ENCODE assay signal across 24 mouse cellular contexts in the genomic region with DNA sequence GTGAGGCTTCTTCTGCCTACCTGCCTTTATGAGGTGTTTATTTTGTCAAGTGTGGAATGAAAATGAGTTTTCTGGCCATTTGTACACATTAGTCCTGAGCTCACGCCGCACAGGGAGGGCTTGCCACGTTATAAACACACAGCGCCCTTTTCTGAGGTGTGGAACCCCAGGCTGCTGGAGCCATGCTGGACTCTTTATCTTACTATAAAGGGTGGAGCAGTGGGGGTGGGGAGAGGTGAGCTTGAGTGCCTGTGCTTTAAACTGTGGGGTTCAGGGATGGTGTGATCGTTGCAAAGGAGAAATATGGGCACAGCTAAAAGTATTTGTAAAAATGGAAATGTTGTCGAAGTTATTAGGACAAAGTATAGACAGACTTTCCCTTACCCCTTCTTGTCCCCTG. TPM values are rescaled to one million over a fixed set of nuclear protein-coding genes. Genes with fewer than 3 reads are reported as not detected.
DNase-seq lines count a peak whose midpoint lies in the region; ATAC-seq lines count a peak whose summit lies in the region.
"Had no signal": no experiment of that assay in that cellular context is flagged by ENCODE, and none has a peak within 500 bp of the region (broad histone marks: within the 10 kb centered on the region; RNA-seq: fewer than 3 reads in every experiment).

No protein-coding gene starts in this region.

- ATAC-seq in forebrain, embryonic 11.5 days (replicated peaks; ENCODE audit: low FRiP score) = no peak
- ATAC-seq in forebrain, embryonic 15.5 days (replicated peaks) = no peak
- ATAC-seq in kidney, embryonic 15.5 days (replicated peaks; ENCODE audit: low FRiP score) = no peak
- ATAC-seq in neural tube, embryonic 13.5 days (ENCODE audit: low read depth) = no peak
- no peak for ATAC-seq in limb, embryonic 12.5 days (ENCODE audit: insufficient number of reproducible peaks, insufficient read depth, low FRiP score, low TSS enrichment, low read depth)
- ATAC-seq: activated CD4-positive, CD25-positive, alpha-beta regulatory T cell, adult 4 months; CD4-positive, CD25-positive, alpha-beta regulatory T cell, adult 4 months; intestine, embryonic 16.5 days; midbrain, embryonic 15.5 days had no signal

- H3K9ac ChIP-seq in forebrain, embryonic 11.5 days (ENCODE audit: low read length) = no peak overlapping the region
- H3K9ac ChIP-seq in forebrain, embryonic 15.5 days (replicated peaks) = no peak overlapping the region
- H3K9ac ChIP-seq in kidney, embryonic 15.5 days = no peak overlapping the region
- H3K9ac ChIP-seq in neural tube, embryonic 13.5 days = no peak overlapping the region
- H3K9ac ChIP-seq in limb, embryonic 12.5 days (replicated peaks) = 0 out of 2 replicates have a peak overlapping the region, but pooled peaks have one; percentile 1
- H3K9ac ChIP-seq: hindbrain, embryonic 13.5 days; midbrain, embryonic 15.5 days had no signal

- no peak overlapping the region for H3K4me2 ChIP-seq in forebrain, embryonic 11.5 days (ENCODE audit: low read depth, low read length, severe bottlenecking)
- H3K4me2 ChIP-seq in forebrain, embryonic 15.5 days (replicated peaks) = no peak overlapping the region
- peak overlapping the region; percentile 19; the same call in 1 of the 2 replicates for H3K4me2 ChIP-seq in kidney, embryonic 15.5 days
- no peak overlapping the region for H3K4me2 ChIP-seq in neural tube, embryonic 13.5 days
- no peak overlapping the region for H3K4me2 ChIP-seq in limb, embryonic 12.5 days
- H3K4me2 ChIP-seq: hindbrain, embryonic 13.5 days; midbrain, embryonic 15.5 days had no signal

- H3K9me3 ChIP-seq in forebrain, embryonic 11.5 days (ENCODE audit: control insufficient read depth, low read length) = no peaks in the 10 kb centered on the region
- H3K9me3 ChIP-seq in forebrain, embryonic 15.5 days = no peaks in the 10 kb centered on the region
- no peaks in the 10 kb centered on the region for H3K9me3 ChIP-seq in kidney, embryonic 15.5 days (replicated peaks)
- no peaks in the 10 kb centered on the region for H3K9me3 ChIP-seq in neural tube, embryonic 13.5 days
- no peaks in the 10 kb centered on the region for H3K9me3 ChIP-seq in limb, embryonic 12.5 days
- H3K9me3 ChIP-seq: hindbrain, embryonic 13.5 days; midbrain, embryonic 15.5 days had no signal

- peaks cover 19% of the 10 kb centered on the region for H3K4me1 ChIP-seq in forebrain, embryonic 11.5 days (replicated peaks; ENCODE audit: control insufficient read depth, insufficient read depth, low read length)
- peaks cover 67% of the 10 kb centered on the region for H3K4me1 ChIP-seq in forebrain, embryonic 15.5 days
- peaks cover 45% of the 10 kb centered on the region for H3K4me1 ChIP-seq in kidney, embryonic 15.5 days
- H3K4me1 ChIP-seq in neural tube, embryonic 13.5 days (replicated peaks) = peaks cover 77% of the 10 kb centered on the region
- peaks cover 60% of the 10 kb centered on the region for H3K4me1 ChIP-seq in limb, embryonic 12.5 days (replicated peaks)
- H3K4me1 ChIP-seq: megakaryocyte, embryonic 14.5 days had no signal

- DNase-seq in forebrain, embryonic 11.5 days (ENCODE audit: low spot score) = peak; percentile 48
- no peak for DNase-seq in kidney, postnatal 25 days
- DNase-seq in neural tube, embryonic 10.5 days (ENCODE audit: extremely low spot score, low spot score) = no peak
- DNase-seq in adrenal gland, adult 8-10 months = no peak
- DNase-seq: adrenal gland, postnatal 36 days; cerebellum, adult 18-20 months; cerebellum, postnatal 25 days; gastrocnemius, postnatal 10 days; heart, adult 11 months; kidney, postnatal 10 days; layer of hippocampus, postnatal 36 days; retina, postnatal 1 day had no signal

- H3K27me3 ChIP-seq in forebrain, embryonic 11.5 days (ENCODE audit: control insufficient read depth, insufficient read depth, low read length) = no peaks in the 10 kb centered on the region
- no peaks in the 10 kb centered on the region for H3K27me3 ChIP-seq in forebrain, embryonic 15.5 days
- H3K27me3 ChIP-seq in kidney, embryonic 15.5 days = 0 out of 2 replicates have a peak, but pooled peaks cover 5% of the 10 kb centered on the region
- no peaks in the 10 kb centered on the region for H3K27me3 ChIP-seq in neural tube, embryonic 13.5 days
- no peaks in the 10 kb centered on the region for H3K27me3 ChIP-seq in limb, embryonic 12.5 days
- H3K27me3 ChIP-seq: hindbrain, embryonic 13.5 days; megakaryocyte, embryonic 14.5 days; midbrain, embryonic 15.5 days had no signal

- WGBS in forebrain, embryonic 11.5 days = 37% methylated on average over 6 of the region's 6 CpGs
- WGBS in forebrain, embryonic 15.5 days = 48% methylated on average over 6 of the region's 6 CpGs
- WGBS in kidney, embryonic 15.5 days = 37% methylated on average over 6 of the region's 6 CpGs
- WGBS in neural tube, embryonic 13.5 days = 56% methylated on average over 6 of the region's 6 CpGs
- 28% methylated on average over 6 of the region's 6 CpGs for WGBS in limb, embryonic 12.5 days

- H3K27ac ChIP-seq in forebrain, embryonic 11.5 days (ENCODE audit: low read depth, low read length) = no peak overlapping the region
- H3K27ac ChIP-seq in forebrain, embryonic 15.5 days (replicated peaks) = no peak overlapping the region
- peak overlapping the region; percentile 27; the same call in 1 of the 2 replicates for H3K27ac ChIP-seq in kidney, embryonic 15.5 days
- H3K27ac ChIP-seq in neural tube, embryonic 13.5 days (replicated peaks) = 0 out of 2 replicates have a peak overlapping the region, but pooled peaks have one; percentile 18
- H3K27ac ChIP-seq in limb, embryonic 12.5 days = peak overlapping the region; percentile 4; the same call in 1 of the 2 replicates
- H3K27ac ChIP-seq: hindbrain, embryonic 13.5 days; layer of hippocampus, adult 2 months; midbrain, embryonic 15.5 days had no signal

- no peaks in the 10 kb centered on the region for H3K36me3 ChIP-seq in forebrain, embryonic 11.5 days (ENCODE audit: control insufficient read depth, insufficient read depth, low read length)
- no peaks in the 10 kb centered on the region for H3K36me3 ChIP-seq in forebrain, embryonic 15.5 days
- H3K36me3 ChIP-seq in kidney, embryonic 15.5 days = no peaks in the 10 kb centered on the region
- H3K36me3 ChIP-seq in neural tube, embryonic 13.5 days = peaks cover 7% of the 10 kb centered on the region; the same call in 1 of the 2 replicates
- H3K36me3 ChIP-seq in limb, embryonic 12.5 days = peaks cover 31% of the 10 kb centered on the region
- H3K36me3 ChIP-seq: G1E; hindbrain, embryonic 13.5 days; midbrain, embryonic 15.5 days had no signal

- no peak overlapping the region for H3K4me3 ChIP-seq in forebrain, embryonic 11.5 days (ENCODE audit: low read depth, low read length)
- no peak overlapping the region for H3K4me3 ChIP-seq in forebrain, embryonic 15.5 days
- no peak overlapping the region for H3K4me3 ChIP-seq in kidney, embryonic 15.5 days (replicated peaks)
- no peak overlapping the region for H3K4me3 ChIP-seq in neural tube, embryonic 13.5 days
- H3K4me3 ChIP-seq in limb, embryonic 12.5 days (replicated peaks) = no peak overlapping the region
- H3K4me3 ChIP-seq: hindbrain, embryonic 13.5 days; layer of hippocampus, adult 2 months; megakaryocyte, embryonic 14.5 days; midbrain, embryonic 15.5 days had no signal

RNA-seq across cellular contexts. Expression of gene Mpped2, which starts 18.4 kb away (rescaled TPM):
- polyA plus RNA-seq in forebrain, embryonic 11.5 days (2014; fragmentation: Nextera tagmentation; extraction: Ambion mirVana) = 102 and 121 TPM in 2 replicates
- polyA plus RNA-seq in forebrain, embryonic 15.5 days (2015; fragmentation: Nextera tagmentation; extraction: Ambion mirVana) = 212 and 221 TPM in 2 replicates
- polyA plus RNA-seq in kidney, embryonic 15.5 days (2015; fragmentation: Nextera tagmentation; extraction: Ambion mirVana) = 29.5 and 30.0 TPM in 2 replicates
- 199 and 206 TPM in 2 replicates for polyA plus RNA-seq in neural tube, embryonic 13.5 days (2015; fragmentation: Nextera tagmentation; extraction: Ambion mirVana)
- 121 and 134 TPM in 2 replicates for polyA plus RNA-seq in limb, embryonic 12.5 days (2016; fragmentation: Nextera tagmentation; extraction: Ambion mirVana)
- total RNA-seq in adrenal gland, adult 8-10 months (2022) = 10 to 100 TPM; 27.6 to 39.9 (median 33.4) TPM
- polyA plus RNA-seq: activated CD4-positive, CD25-positive, alpha-beta regulatory T cell, adult 4 months; CD4-positive, CD25-positive, alpha-beta regulatory T cell, adult 4 months; G1E had no signal

Comparison
In these comparisons a context has a peak if more than half of its experiments do, and no peak if none do; other contexts are left out.
1. H3K27ac ChIP-seq: peak in kidney, embryonic 15.5 days (single experiment), neural tube, embryonic 13.5 days (single experiment) and limb, embryonic 12.5 days (single experiment); none in forebrain, embryonic 11.5 days (single experiment) and forebrain, embryonic 15.5 days (single experiment).